Mouse (Mus musculus): ENCODE measurements around the gene Ypel4. TPM values are rescaled to one million over a fixed set of nuclear protein-coding genes. Genes with fewer than 3 reads are reported as not detected.

Ypel4 gene
- polyA plus RNA-seq, 1 experiment from 2014 or later, result 3.4 TPM

- no peak for DNase-seq (ENCODE audit: low spot score)
- TF ChIP-seq EP300 (IDR thresholded peaks at IDR 0.05), result no peak
- no peak for TF ChIP-seq CTCF (IDR thresholded peaks at IDR 0.05)
- H3K4me3 ChIP-seq (ENCODE audit: low read depth, low read length), result peak overlapping the region; percentile 92
- no peaks in the 10 kb centered on the region for H3K36me3 ChIP-seq (ENCODE audit: insufficient read depth, low read length)
- peak overlapping the region; percentile 97 for H3K27ac ChIP-seq (ENCODE audit: low read length)
- peak overlapping the region; percentile 70; the same call in 1 of the 2 replicates for H3K9ac ChIP-seq (replicated peaks; ENCODE audit: low read depth)
- WGBS, result 21% methylated on average over 9 of the region's 9 CpGs
- H3K9me3 ChIP-seq (ENCODE audit: low read length), result no peaks in the 10 kb centered on the region
- H3K4me1 ChIP-seq (ENCODE audit: insufficient read depth, low read depth, low read length), result no peaks in the 10 kb centered on the region; the same call in 1 of the 2 replicates
- ATAC-seq, result no peak
- H3K4me2 ChIP-seq (replicated peaks; ENCODE audit: low read depth, low read length), result peak overlapping the region; percentile 84
- H3K27me3 ChIP-seq (replicated peaks; ENCODE audit: insufficient read depth, low read length), result no peaks in the 10 kb centered on the region
These were observed 17.2 kb upstream of the Ypel4 start for GRCm38 (mm10) chr2:84716423-84717355.

GRCm38 (mm10) chr2:84717357-84717756 is 16.5 kb upstream of the Ypel4 start:
- Histone ChIP-seq H3K9ac (replicated peaks; ENCODE audit: low read depth) (no peak overlapping the region), H3K4me1 (ENCODE audit: insufficient read depth, low read depth, low read length) (no peaks in the 10 kb centered on the region; the same call in 1 of the 2 replicates), H3K27ac (ENCODE audit: low read length) (no peak overlapping the region), H3K9me3 (ENCODE audit: low read length) (no peaks in the 10 kb centered on the region), H3K4me2 (replicated peaks; ENCODE audit: low read depth, low read length) (no peak overlapping the region), H3K4me3 (ENCODE audit: low read depth, low read length) (no peak overlapping the region), H3K27me3 (replicated peaks; ENCODE audit: insufficient read depth, low read length) (no peaks in the 10 kb centered on the region), H3K36me3 (ENCODE audit: insufficient read depth, low read length) (no peaks in the 10 kb centered on the region)
- DNase-seq (ENCODE audit: low spot score) (no peak), ATAC-seq (no peak)
- 93% methylated on average over 4 of the region's 4 CpGs for WGBS
- no peak for TF ChIP-seq CTCF (IDR thresholded peaks at IDR 0.05)
- TF ChIP-seq EP300 (IDR thresholded peaks at IDR 0.05), result no peak

GRCm38 (mm10) chr2:84720718-84721117 is 13.1 kb upstream of the Ypel4 start:
- TF ChIP-seq EP300 (IDR thresholded peaks at IDR 0.05) (no peak), CTCF (IDR thresholded peaks at IDR 0.05) (no peak)
- DNase-seq (ENCODE audit: low spot score), result no peak
- Histone ChIP-seq H3K4me3 (ENCODE audit: low read depth, low read length) (no peak overlapping the region), H3K27ac (ENCODE audit: low read length) (no peak overlapping the region), H3K4me2 (replicated peaks; ENCODE audit: low read depth, low read length) (no peak overlapping the region), H3K9me3 (ENCODE audit: low read length) (no peaks in the 10 kb centered on the region), H3K36me3 (ENCODE audit: insufficient read depth, low read length) (peaks cover 10% of the 10 kb centered on the region; the same call in 1 of the 2 replicates), H3K9ac (replicated peaks; ENCODE audit: low read depth) (no peak overlapping the region), H3K4me1 (ENCODE audit: insufficient read depth, low read depth, low read length) (no peaks in the 10 kb centered on the region; the same call in 1 of the 2 replicates), H3K27me3 (replicated peaks; ENCODE audit: insufficient read depth, low read length) (no peaks in the 10 kb centered on the region)
- 89% methylated on average over 2 of the region's 2 CpGs for WGBS
- no peak for ATAC-seq

- DNase-seq (ENCODE audit: low spot score), result no peak
- H3K4me1 ChIP-seq (ENCODE audit: insufficient read depth, low read depth, low read length), result peaks cover under 1% of the 10 kb centered on the region; the same call in 1 of the 2 replicates
- no peak overlapping the region for H3K4me3 ChIP-seq (ENCODE audit: low read depth, low read length)
- H3K27ac ChIP-seq (ENCODE audit: low read length), result no peak overlapping the region
- H3K9me3 ChIP-seq (ENCODE audit: low read length), result no peaks in the 10 kb centered on the region
- H3K36me3 ChIP-seq (ENCODE audit: insufficient read depth, low read length), result peaks cover 10% of the 10 kb centered on the region; the same call in 1 of the 2 replicates
- WGBS, result 74% methylated on average over 3 of the region's 3 CpGs
- H3K9ac ChIP-seq (replicated peaks; ENCODE audit: low read depth), result no peak overlapping the region
- no peak overlapping the region for H3K4me2 ChIP-seq (replicated peaks; ENCODE audit: low read depth, low read length)
- H3K27me3 ChIP-seq (replicated peaks; ENCODE audit: insufficient read depth, low read length), result no peaks in the 10 kb centered on the region
- TF ChIP-seq EP300 (IDR thresholded peaks at IDR 0.05) (no peak), CTCF (IDR thresholded peaks at IDR 0.05) (no peak)
- no peak for ATAC-seq
These were observed 12.7 kb upstream of the Ypel4 start for GRCm38 (mm10) chr2:84721182-84721581.

- Histone ChIP-seq H3K27ac (ENCODE audit: low read length) (no peak overlapping the region), H3K27me3 (replicated peaks; ENCODE audit: insufficient read depth, low read length) (no peaks in the 10 kb centered on the region), H3K4me1 (ENCODE audit: insufficient read depth, low read depth, low read length) (peaks cover 6% of the 10 kb centered on the region; the same call in 1 of the 2 replicates), H3K36me3 (ENCODE audit: insufficient read depth, low read length) (peaks cover 10% of the 10 kb centered on the region; the same call in 1 of the 2 replicates), H3K9ac (replicated peaks; ENCODE audit: low read depth) (no peak overlapping the region), H3K4me2 (replicated peaks; ENCODE audit: low read depth, low read length) (no peak overlapping the region), H3K4me3 (ENCODE audit: low read depth, low read length) (no peak overlapping the region), H3K9me3 (ENCODE audit: low read length) (no peaks in the 10 kb centered on the region)
- ATAC-seq (no peak), DNase-seq (ENCODE audit: low spot score) (no peak)
- 91% methylated on average over 14 of the region's 14 CpGs for WGBS
- no peak for TF ChIP-seq CTCF (IDR thresholded peaks at IDR 0.05)
- no peak for TF ChIP-seq EP300 (IDR thresholded peaks at IDR 0.05)
These were observed 10.0 kb upstream of the Ypel4 start for GRCm38 (mm10) chr2:84723856-84724255.

GRCm38 (mm10) chr2:84725770-84726169 is 8.1 kb upstream of the Ypel4 start:
- peaks cover 6% of the 10 kb centered on the region; the same call in 1 of the 2 replicates for H3K4me1 ChIP-seq (ENCODE audit: insufficient read depth, low read depth, low read length)
- ATAC-seq (no peak), DNase-seq (ENCODE audit: low spot score) (no peak)
- WGBS, result 91% methylated on average over 10 of the region's 10 CpGs
- H3K9ac ChIP-seq (replicated peaks; ENCODE audit: low read depth), result no peak overlapping the region
- no peak for TF ChIP-seq CTCF (IDR thresholded peaks at IDR 0.05)
- no peak for TF ChIP-seq EP300 (IDR thresholded peaks at IDR 0.05)
- no peak overlapping the region for H3K27ac ChIP-seq (ENCODE audit: low read length)
- H3K4me2 ChIP-seq (replicated peaks; ENCODE audit: low read depth, low read length), result no peak overlapping the region
- 0 out of 2 replicates have a peak overlapping the region, but pooled peaks have one; percentile 52 for H3K4me3 ChIP-seq (ENCODE audit: low read depth, low read length)
- no peaks in the 10 kb centered on the region for H3K9me3 ChIP-seq (ENCODE audit: low read length)
- no peaks in the 10 kb centered on the region for H3K27me3 ChIP-seq (replicated peaks; ENCODE audit: insufficient read depth, low read length)
- peaks cover 10% of the 10 kb centered on the region; the same call in 1 of the 2 replicates for H3K36me3 ChIP-seq (ENCODE audit: insufficient read depth, low read length)

Data from lung, postnatal 0 days (tissue).